Mouse (Mus musculus) forebrain, embryonic 11.5 days (tissue): ENCODE measurements around the gene Gm21897. TPM values are rescaled to one million over a fixed set of nuclear protein-coding genes. Genes with fewer than 3 reads are reported as not detected.

ENCODE experiments used
- ATAC-seq: fragments of 200-750 bp; cut with Nextera tagmentation; replicated peaks from 2 replicates; pipeline ENCODE4 v1.8.0; 2017; ENCODE audit warnings: moderate TSS enrichment; ENCODE audit not compliant: low FRiP score
- DNase-seq: peaks from one replicate; pipeline ENCODE4 v3.0.0-alpha.2; 2017; ENCODE audit warnings: low spot score
- H3K27ac ChIP-seq: fragments of 300-500 bp; sonication (generic); 2 replicates; pipeline ENCODE4 v1.5.1; 2014; ENCODE audit warnings: low read depth, low read length
- H3K27me3 ChIP-seq: fragments of 300-500 bp; sonication (generic); 2 replicates; pipeline ENCODE4 v1.6.1; 2014; ENCODE audit warnings: mild to moderate bottlenecking, low read length, mixed read lengths; ENCODE audit not compliant: control insufficient read depth, insufficient read depth
- H3K36me3 ChIP-seq: fragments of 300-500 bp; sonication (generic); 2 replicates; pipeline ENCODE4 v1.6.1; 2014; ENCODE audit warnings: mild to moderate bottlenecking, low read length, moderate library complexity, mixed read lengths; ENCODE audit not compliant: control insufficient read depth, insufficient read depth
- H3K4me1 ChIP-seq: fragments of 300-500 bp; sonication (generic); replicated peaks from 2 replicates; pipeline ENCODE4 v1.6.1; 2014; ENCODE audit warnings: low read length, mixed read lengths; ENCODE audit not compliant: control insufficient read depth, insufficient read depth
- H3K4me2 ChIP-seq: fragments of 300-500 bp; sonication (generic); 2 replicates; pipeline ENCODE4 v1.6.1; 2014; ENCODE audit warnings: low read depth, mild to moderate bottlenecking, low read length, moderate library complexity, mixed read lengths; ENCODE audit not compliant: severe bottlenecking
- H3K4me3 ChIP-seq: fragments of 300-500 bp; sonication (generic); 2 replicates; pipeline ENCODE4 v1.5.1; 2014; ENCODE audit warnings: low read depth, low read length
- H3K9ac ChIP-seq: fragments of 300-500 bp; sonication (generic); 2 replicates; pipeline ENCODE4 v1.6.1; 2014; ENCODE audit warnings: low read length
- H3K9me3 ChIP-seq: fragments of 300-500 bp; sonication (generic); 2 replicates; pipeline ENCODE4 v1.6.1; 2016; ENCODE audit warnings: low read length, mixed read lengths; ENCODE audit not compliant: control insufficient read depth
- WGBS: fragments of 180-500 bp; shearing (Covaris S2); extraction: QIAGEN DNeasy Blood & Tissue Kit; methylation state at CpG from one replicate; pipeline ENCODE4 v1.1.7; 2014; 5-methylcytosine and 5-hydroxymethylcytosine counted together
- polyA plus RNA-seq: library from polyadenylated mRNA; unstranded; fragments of >200 nt; fragmentation: Nextera tagmentation; extraction: Ambion mirVana; gene quantifications from 2 replicates; pipeline ENCODE4 v1.2.1, GENCODE M21; 2014

Gm21897 gene
- polyA plus RNA-seq, 1 experiment from 2014 or later, result not detected

DNA sequence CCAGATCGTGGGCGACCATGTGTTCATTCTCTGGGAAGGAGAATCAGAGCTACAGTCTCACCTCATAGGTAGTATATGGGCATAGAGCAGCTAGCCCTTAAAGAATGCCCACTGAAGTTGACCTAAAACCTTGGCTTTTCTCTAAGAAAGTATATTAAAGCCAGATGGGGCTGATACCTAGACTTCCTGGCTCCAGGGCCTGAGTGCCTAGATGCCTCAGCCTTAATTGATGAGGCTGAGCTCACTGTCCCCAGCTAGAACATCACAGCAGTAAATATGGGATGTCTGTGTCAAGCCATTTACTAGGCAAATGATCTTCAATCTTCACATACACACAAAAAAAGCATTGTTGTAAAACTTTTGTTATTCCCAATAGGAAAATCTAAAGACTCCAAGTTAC is 32.1 kb downstream of the Gm21897 start:
- Histone ChIP-seq H3K36me3 (no peaks in the 10 kb centered on the region), H3K27ac (no peak overlapping the region), H3K4me1 (no peaks in the 10 kb centered on the region), H3K9me3 (no peaks in the 10 kb centered on the region), H3K9ac (no peak overlapping the region), H3K27me3 (no peaks in the 10 kb centered on the region), H3K4me3 (no peak overlapping the region), H3K4me2 (no peak overlapping the region)
- 83% methylated on average over 2 of the region's 2 CpGs for WGBS
- no peak for DNase-seq
- no peak for ATAC-seq

DNA sequence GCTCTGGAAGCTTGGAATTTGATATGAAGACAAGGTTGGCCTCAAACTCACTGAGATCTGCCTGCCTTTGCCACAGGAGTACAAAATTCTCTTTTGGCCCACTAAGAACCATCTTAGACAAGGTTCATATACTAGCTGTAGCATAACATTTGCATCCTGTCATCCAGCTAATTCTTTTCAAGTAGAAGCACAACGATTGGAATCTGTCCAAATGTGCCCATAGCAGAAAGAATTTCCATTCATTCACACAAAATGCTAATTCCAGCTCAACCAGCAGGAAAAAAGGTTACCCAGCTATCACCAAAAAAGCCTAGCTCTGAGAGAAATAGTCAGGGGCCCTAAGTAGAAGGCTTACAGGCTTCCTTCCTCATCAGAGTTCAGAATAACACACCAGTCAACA is 34.0 kb downstream of the Gm21897 start:
- Histone ChIP-seq H3K27me3 (no peaks in the 10 kb centered on the region), H3K4me1 (no peaks in the 10 kb centered on the region), H3K9ac (no peak overlapping the region), H3K36me3 (no peaks in the 10 kb centered on the region), H3K4me2 (no peak overlapping the region), H3K4me3 (no peak overlapping the region), H3K27ac (no peak overlapping the region), H3K9me3 (no peaks in the 10 kb centered on the region)
- ATAC-seq (no peak), DNase-seq (no peak)
- WGBS, result 63% methylated on average over 1 of the region's 1 CpGs

DNA sequence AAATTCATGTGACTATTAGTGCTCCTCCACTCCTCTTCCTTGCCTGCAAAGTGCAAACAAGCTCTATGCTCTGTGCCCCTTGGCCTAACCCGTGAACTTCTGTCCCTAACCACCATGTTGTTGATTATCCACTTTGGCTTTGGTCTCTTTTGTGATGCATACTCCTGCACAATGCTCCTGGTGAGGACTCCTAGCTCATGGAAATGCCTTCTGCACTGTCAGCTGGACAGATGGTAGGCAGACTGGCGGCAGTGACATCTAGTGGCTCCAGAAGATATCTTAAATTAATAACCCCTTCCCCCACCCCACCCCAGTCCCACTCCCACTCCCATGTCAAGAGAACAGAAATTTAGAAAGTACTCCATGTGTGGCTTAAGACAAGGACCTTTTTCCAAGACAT is 35.1 kb downstream of the Gm21897 start:
- H3K9ac ChIP-seq, result no peak overlapping the region
- ATAC-seq, result no peak
- H3K36me3 ChIP-seq, result no peaks in the 10 kb centered on the region
- H3K27me3 ChIP-seq, result no peaks in the 10 kb centered on the region
- H3K4me2 ChIP-seq, result no peak overlapping the region
- H3K4me1 ChIP-seq, result no peaks in the 10 kb centered on the region
- H3K4me3 ChIP-seq, result no peak overlapping the region
- no peak overlapping the region for H3K27ac ChIP-seq
- WGBS, result 54% methylated on average over 2 of the region's 2 CpGs
- no peaks in the 10 kb centered on the region for H3K9me3 ChIP-seq
- DNase-seq, result no peak

DNA sequence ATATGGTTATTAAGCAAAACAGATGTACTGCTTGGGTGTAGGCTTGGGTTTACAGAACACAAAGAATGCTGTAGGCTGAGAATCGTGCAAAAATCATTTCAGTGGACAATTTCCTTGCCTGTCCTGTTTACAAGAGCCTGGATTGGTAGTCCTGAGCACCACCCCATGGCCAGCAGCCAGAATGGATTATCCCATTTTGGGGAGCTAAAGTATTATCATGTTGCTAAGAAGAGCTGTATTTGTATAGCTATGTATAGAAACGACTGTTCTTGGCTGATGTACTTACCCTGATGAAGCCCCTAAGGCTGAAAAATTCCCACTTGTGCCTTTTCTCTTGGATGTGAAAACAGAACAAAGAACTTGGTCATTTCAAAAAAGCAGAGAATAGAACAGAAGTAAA is 37.6 kb downstream of the Gm21897 start:
- no peaks in the 10 kb centered on the region for H3K27me3 ChIP-seq
- no peaks in the 10 kb centered on the region for H3K9me3 ChIP-seq
- DNase-seq (no peak), ATAC-seq (no peak)
- no peak overlapping the region for H3K9ac ChIP-seq
- no peaks in the 10 kb centered on the region for H3K36me3 ChIP-seq
- H3K27ac ChIP-seq, result no peak overlapping the region
- H3K4me1 ChIP-seq, result no peaks in the 10 kb centered on the region
- 76% methylated on average over 2 of the region's 2 CpGs for WGBS
- no peak overlapping the region for H3K4me2 ChIP-seq
- H3K4me3 ChIP-seq, result no peak overlapping the region

DNA sequence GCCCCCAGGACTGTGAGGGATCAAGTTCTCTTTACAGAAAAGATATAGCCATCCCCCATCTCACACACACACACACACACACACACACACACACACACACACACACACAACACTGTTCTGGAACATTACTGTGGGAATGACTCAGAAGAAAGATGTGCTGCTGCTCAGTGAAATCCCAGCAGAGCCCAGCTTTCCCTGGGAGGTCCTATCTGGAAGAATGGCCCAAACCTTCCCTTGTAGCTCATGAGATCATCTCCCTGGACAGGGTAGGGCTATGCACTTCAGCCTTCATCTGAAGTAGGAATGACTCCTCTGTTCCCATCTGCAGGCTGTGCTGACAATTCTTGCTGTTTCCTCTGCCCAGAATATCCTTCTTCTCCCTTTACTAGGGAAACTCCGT is 38.1 kb downstream of the Gm21897 start:
- no peaks in the 10 kb centered on the region for H3K27me3 ChIP-seq
- no peak overlapping the region for H3K4me2 ChIP-seq
- no peak for ATAC-seq
- no peaks in the 10 kb centered on the region for H3K36me3 ChIP-seq
- H3K9me3 ChIP-seq, result no peaks in the 10 kb centered on the region
- no peak overlapping the region for H3K9ac ChIP-seq
- H3K4me3 ChIP-seq, result no peak overlapping the region
- no peak for DNase-seq
- H3K27ac ChIP-seq, result no peak overlapping the region
- H3K4me1 ChIP-seq, result no peaks in the 10 kb centered on the region
- 93% methylated on average over 1 of the region's 1 CpGs for WGBS

DNA sequence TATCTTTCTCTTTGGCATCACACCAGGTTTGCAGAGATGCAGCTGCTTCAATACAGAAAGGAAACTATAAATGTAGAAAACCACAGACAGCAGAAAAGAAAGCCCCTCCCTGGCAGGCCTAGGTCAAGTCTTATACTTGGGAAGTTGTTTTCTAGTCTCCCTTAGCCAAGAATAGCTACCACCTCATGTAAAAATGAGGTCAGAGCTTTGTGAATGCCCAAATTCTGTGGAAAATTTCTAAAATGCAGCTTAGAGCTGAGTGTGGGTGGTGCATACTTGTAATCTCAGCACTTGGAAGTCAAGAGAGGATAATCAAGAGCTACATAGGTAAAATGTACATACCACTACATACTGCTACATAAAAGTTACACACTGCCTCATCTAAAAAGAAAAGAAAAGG is 40.5 kb downstream of the Gm21897 start:
- Histone ChIP-seq H3K4me2 (no peak overlapping the region), H3K9me3 (no peaks in the 10 kb centered on the region), H3K27me3 (no peaks in the 10 kb centered on the region), H3K9ac (no peak overlapping the region), H3K27ac (no peak overlapping the region), H3K36me3 (no peaks in the 10 kb centered on the region), H3K4me3 (no peak overlapping the region), H3K4me1 (no peaks in the 10 kb centered on the region)
- no peak for DNase-seq
- no peak for ATAC-seq

DNA sequence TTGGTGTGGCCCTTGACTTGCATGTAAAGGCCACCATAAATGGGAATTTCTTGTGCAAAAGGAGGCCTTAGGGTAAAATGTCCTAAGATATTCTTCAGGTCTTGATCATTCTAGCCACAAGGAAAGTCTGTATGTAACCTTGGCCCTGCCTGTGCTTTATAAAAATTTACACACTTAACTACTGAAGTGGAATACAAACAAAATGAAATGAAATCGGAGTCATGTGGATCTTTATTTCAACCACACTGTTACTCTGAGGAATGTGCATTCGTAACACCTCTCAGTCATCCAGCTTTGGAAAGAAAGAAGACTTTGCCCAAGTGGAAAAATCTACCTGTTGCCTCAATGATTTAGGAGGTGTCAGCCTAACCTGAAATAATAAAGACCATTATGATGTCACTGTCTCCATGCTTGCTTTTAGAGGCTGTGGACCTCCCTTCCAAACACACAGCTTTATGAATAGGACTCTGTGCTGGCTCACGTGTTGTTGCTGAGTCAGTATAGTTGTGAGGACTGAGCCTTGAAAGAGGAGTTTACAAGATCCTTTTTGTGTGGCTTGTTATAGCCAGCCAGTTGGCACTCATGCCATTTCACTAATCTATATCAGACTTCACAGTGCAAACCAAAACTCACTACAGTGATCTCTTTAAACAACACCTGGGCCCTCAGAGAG is 42.0 kb downstream of the Gm21897 start:
- WGBS, result 81% methylated on average over 3 of the region's 3 CpGs
- no peak overlapping the region for H3K9ac ChIP-seq
- no peaks in the 10 kb centered on the region for H3K4me1 ChIP-seq
- H3K36me3 ChIP-seq, result no peaks in the 10 kb centered on the region
- no peak overlapping the region for H3K27ac ChIP-seq
- no peak overlapping the region for H3K4me2 ChIP-seq
- DNase-seq (no peak), ATAC-seq (no peak)
- no peaks in the 10 kb centered on the region for H3K9me3 ChIP-seq
- no peak overlapping the region for H3K4me3 ChIP-seq
- no peaks in the 10 kb centered on the region for H3K27me3 ChIP-seq

DNA sequence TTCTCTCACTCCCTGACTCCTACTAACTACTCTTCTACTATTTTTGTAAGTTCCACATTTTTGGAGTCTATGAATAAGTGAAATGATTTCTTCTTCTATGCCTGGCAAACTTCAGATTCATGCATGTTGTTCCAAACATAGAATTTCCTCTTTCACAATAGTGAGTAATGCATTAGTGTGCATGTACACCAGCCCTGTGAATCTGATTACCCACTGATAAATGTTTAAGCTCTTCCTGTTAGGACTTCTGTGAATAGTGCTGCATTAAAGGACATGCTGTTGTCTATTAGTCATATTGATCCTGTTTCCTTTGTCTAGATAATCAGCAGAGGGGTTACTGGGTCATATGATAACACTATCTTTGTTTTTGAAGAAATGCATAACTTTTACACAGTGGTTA is 43.6 kb downstream of the Gm21897 start:
- H3K4me2 ChIP-seq, result no peak overlapping the region
- ATAC-seq, result no peak
- H3K4me1 ChIP-seq, result no peaks in the 10 kb centered on the region
- no peak overlapping the region for H3K9ac ChIP-seq
- DNase-seq, result no peak
- no peak overlapping the region for H3K4me3 ChIP-seq
- no peaks in the 10 kb centered on the region for H3K36me3 ChIP-seq
- no peaks in the 10 kb centered on the region for H3K9me3 ChIP-seq
- H3K27me3 ChIP-seq, result no peaks in the 10 kb centered on the region
- H3K27ac ChIP-seq, result no peak overlapping the region
